Mouse (Mus musculus) liver, embryonic 12.5 days (tissue): ENCODE measurements around the gene Ggn. TPM values are rescaled to one million over a fixed set of nuclear protein-coding genes. Genes with fewer than 3 reads are reported as not detected.

Experiments
- ATAC-seq: fragments of 200-750 bp; cut with Nextera tagmentation; 2 replicates; pipeline ENCODE4 v1.8.0; 2017; ENCODE audit warnings: moderate number of reproducible peaks, mild to moderate bottlenecking, moderate library complexity
- H3K27ac ChIP-seq: fragments of 300-500 bp; sonication (generic); 2 replicates; pipeline ENCODE4 v1.5.1; 2016; ENCODE audit warnings: mild to moderate bottlenecking
- H3K27me3 ChIP-seq: fragments of 300-500 bp; sonication (generic); replicated peaks from 2 replicates; pipeline ENCODE4 v1.6.1; 2016; ENCODE audit warnings: mild to moderate bottlenecking, moderate library complexity
- H3K36me3 ChIP-seq: fragments of 300-500 bp; sonication (generic); 2 replicates; pipeline ENCODE4 v1.6.1; 2016; ENCODE audit warnings: mild to moderate bottlenecking, moderate library complexity
- H3K4me1 ChIP-seq: fragments of 300-500 bp; sonication (generic); 2 replicates; pipeline ENCODE4 v1.6.1; 2016
- H3K4me2 ChIP-seq: fragments of 300-500 bp; sonication (generic); 2 replicates; pipeline ENCODE4 v1.6.1; 2016; ENCODE audit warnings: mild to moderate bottlenecking, moderate library complexity
- H3K4me3 ChIP-seq: fragments of 300-500 bp; sonication (generic); 2 replicates; pipeline ENCODE4 v1.5.1; 2016; ENCODE audit warnings: mild to moderate bottlenecking, moderate library complexity
- H3K9ac ChIP-seq: fragments of 300-500 bp; sonication (generic); 2 replicates; pipeline ENCODE4 v1.6.1; 2016; ENCODE audit warnings: mild to moderate bottlenecking, moderate library complexity
- H3K9me3 ChIP-seq: fragments of 300-500 bp; sonication (generic); replicated peaks from 2 replicates; pipeline ENCODE4 v1.6.1; 2016; ENCODE audit warnings: mild to moderate bottlenecking, moderate library complexity
- WGBS: fragments of 180-500 bp; shearing (Covaris S2); methylation state at CpG from one replicate; pipeline ENCODE4 v1.1.7; 2016; ENCODE audit not compliant: insufficient replicate concordance; 5-methylcytosine and 5-hydroxymethylcytosine counted together
- polyA plus RNA-seq: library from polyadenylated mRNA; unstranded; fragments of >200 nt; fragmentation: Nextera tagmentation; extraction: Ambion mirVana; gene quantifications from 2 replicates; pipeline ENCODE4 v1.2.1, GENCODE M21; 2016

Ggn gene
- polyA plus RNA-seq, 1 experiment from 2014 or later = 0.07 TPM

DNA sequence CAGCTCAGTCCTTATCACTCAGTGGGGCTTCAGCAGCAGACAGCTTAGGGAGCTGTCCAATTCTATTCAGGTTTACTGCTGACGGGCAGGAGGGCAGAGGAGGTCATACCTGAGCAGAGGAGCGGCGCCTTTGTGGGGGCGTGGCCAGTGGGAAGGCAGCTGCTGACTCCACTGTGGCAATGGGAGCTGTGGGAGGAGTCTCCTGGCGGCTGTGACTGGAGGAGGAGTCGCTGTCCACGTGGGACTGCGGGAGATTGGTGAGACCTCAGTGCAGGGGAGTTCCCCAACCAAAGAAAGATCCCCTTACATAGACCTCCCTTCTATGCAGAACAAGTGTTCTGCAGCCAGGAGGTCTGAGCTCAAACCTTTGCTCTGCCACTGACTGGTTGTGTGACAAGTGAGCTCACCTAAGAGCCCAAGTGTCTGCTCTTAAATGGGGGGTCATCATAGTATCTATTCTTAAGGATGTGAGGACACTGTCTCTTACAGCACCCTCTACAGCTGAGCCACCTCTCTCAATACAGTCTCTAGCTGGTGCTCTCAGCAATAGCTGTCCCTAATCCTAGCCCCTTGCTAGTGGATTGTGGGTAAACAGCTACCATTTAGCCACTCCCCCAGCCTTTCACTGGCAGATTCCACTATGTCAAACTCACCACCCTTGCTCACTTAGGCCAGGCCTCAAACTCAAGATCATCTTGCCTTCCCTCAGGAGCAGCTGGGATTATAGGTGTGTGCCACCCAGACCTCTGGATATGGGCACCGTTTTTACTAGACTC lies 7.1 kb upstream of the Ggn start:
- Histone ChIP-seq H3K9me3 (no peaks in the 10 kb centered on the region), H3K36me3 (no peaks in the 10 kb centered on the region), H3K9ac (no peak overlapping the region), H3K27me3 (peaks cover 69% of the 10 kb centered on the region), H3K4me2 (peak overlapping the region; percentile 12; the same call in 1 of the 2 replicates), H3K4me1 (peaks cover 13% of the 10 kb centered on the region), H3K27ac (no peak overlapping the region), H3K4me3 (no peak overlapping the region)
- WGBS = 17% methylated on average over 9 of the region's 9 CpGs
- peak; percentile 57 for ATAC-seq

DNA sequence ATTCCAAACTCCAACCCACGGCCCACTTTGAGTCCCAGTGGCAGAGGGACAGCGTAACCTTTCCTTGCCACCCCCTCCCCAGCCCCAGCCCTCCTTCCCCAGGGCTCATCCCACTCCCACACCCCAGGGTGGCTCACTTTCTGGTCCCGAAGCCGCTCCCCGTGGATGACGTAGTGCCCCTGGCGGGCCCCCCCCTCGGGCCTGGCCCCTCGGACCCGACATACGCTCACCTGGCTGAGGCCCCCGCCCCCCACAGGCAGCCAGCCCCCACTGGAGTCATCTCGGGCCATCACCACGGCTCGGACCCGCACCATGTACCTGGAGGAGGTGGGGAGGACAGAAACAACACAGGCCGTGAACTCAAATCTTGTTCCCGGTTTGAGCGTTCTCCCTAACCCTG lies 2.4 kb upstream of the Ggn start:
- Histone ChIP-seq H3K9me3 (no peaks in the 10 kb centered on the region), H3K4me1 (peaks cover 46% of the 10 kb centered on the region), H3K27me3 (peaks cover 75% of the 10 kb centered on the region), H3K27ac (no peak overlapping the region), H3K4me2 (no peak overlapping the region), H3K9ac (no peak overlapping the region), H3K4me3 (no peak overlapping the region), H3K36me3 (0 out of 2 replicates have a peak, but pooled peaks cover under 1% of the 10 kb centered on the region)
- 31% methylated on average over 19 of the region's 19 CpGs for WGBS
- no peak for ATAC-seq

DNA sequence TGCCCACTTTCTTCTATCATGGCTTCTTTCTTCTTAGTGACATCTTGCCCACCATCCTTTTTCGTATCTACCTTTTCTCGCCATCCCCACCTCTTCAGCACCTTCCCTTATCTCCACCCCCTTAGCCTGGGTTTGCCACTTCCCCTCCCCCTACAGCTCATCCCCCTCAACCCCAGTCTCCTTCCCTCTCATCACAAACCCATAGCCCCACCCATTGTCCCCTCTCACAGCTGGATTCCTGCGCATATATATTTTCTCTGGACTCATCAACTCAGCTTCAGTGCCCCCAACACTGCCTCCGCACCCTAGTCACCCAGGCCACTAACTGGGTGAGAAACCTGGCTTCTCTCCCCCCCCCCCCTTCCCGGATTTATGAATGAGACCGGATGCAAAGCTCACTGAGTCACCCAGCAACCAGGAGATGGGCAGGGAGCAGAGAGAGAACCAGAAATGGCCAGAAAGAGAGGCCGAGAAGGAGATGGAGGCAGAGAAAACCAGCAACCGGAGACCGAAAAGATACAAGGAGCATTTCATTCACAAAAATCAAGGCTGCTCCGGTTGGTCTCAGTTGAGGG lies 1.8 kb upstream of the Ggn start:
- Histone ChIP-seq H3K27ac (no peak overlapping the region), H3K9ac (no peak overlapping the region), H3K27me3 (peaks cover 81% of the 10 kb centered on the region), H3K36me3 (peaks cover 4% of the 10 kb centered on the region; the same call in 1 of the 2 replicates), H3K9me3 (no peaks in the 10 kb centered on the region), H3K4me3 (peak overlapping the region; percentile 54; the same call in 1 of the 2 replicates), H3K4me1 (peaks cover 41% of the 10 kb centered on the region), H3K4me2 (peak overlapping the region; percentile 69)
- no peak for ATAC-seq
- 8% methylated on average over 10 of the region's 10 CpGs for WGBS

DNA sequence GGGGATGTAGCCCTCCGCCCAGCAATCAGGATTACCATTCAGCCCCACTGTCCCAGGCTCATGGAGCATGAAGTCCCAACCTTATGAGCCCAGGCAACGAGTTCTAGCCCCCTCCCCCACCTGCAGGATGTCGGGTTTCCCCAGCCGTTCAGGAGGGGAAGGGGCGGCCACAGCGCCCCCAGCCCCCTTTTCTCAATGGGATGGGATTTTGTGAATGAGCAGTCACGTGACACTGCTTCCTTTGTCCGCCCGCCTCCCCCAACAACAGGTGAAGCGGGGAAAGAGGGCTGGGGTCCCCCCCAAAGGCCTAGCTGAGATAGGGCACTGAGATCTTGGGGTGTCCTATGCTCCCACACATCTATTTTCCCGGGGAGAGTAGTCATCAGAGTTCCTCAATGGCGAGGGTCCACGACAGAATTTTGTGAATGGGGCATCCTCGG lies 1.2 kb upstream of the Ggn start:
- no peak for ATAC-seq
- Histone ChIP-seq H3K4me3 (peak overlapping the region; percentile 54), H3K27ac (no peak overlapping the region), H3K36me3 (peaks cover 10% of the 10 kb centered on the region), H3K27me3 (peaks cover 87% of the 10 kb centered on the region), H3K9me3 (no peaks in the 10 kb centered on the region), H3K9ac (no peak overlapping the region), H3K4me2 (peak overlapping the region; percentile 69), H3K4me1 (peaks cover 39% of the 10 kb centered on the region)
- WGBS = 5% methylated on average over 14 of the region's 14 CpGs

DNA sequence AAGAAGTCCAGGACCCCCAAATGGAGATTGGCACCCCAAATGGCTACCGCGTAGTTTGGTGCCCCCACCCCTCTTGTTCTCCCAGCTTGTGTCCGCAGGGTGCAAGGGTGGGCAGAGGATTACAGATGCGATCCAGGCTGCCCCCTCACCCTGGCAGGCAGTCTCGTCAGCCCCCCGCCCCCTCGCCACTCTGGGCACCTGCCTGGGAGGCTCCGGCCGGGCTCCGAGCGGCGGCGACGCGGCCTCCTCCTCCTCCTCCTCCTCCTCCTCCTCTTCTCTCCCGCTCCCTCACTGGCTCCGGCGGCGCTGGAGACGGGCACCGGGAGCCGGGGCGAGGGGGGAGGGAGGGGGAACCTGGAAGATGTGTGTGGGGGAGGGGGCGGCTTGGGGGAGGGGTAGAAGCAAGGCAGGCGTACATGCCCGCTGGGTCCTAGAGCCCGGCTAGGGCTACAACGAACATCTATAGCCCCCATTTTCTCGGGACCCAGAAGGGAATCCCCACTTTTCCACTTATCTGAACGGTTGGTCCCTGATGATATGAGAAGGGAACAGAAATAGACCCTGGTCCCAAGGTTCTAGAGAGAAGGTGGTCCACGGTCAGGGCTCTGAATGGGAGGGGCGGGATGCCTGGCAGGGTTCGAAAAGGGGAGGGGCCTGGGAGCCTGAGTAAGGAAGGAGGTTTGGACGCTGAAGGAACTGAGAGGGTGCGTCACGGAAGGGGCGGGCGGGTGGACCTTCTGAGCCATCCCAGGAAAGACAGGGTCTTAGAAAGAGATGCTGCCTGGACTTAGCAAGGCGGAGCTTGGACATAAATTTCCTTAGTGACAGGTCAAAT lies 562 bp upstream of the Ggn start:
- H3K9ac ChIP-seq = peak overlapping the region; percentile 42
- H3K4me1 ChIP-seq = peaks cover 39% of the 10 kb centered on the region
- H3K27me3 ChIP-seq = peaks cover 93% of the 10 kb centered on the region
- H3K9me3 ChIP-seq = no peaks in the 10 kb centered on the region
- WGBS = 2% methylated on average over 28 of the region's 39 CpGs
- peak overlapping the region; percentile 69 for H3K4me2 ChIP-seq
- H3K27ac ChIP-seq = no peak overlapping the region
- H3K4me3 ChIP-seq = peak overlapping the region; percentile 54
- H3K36me3 ChIP-seq = peaks cover 17% of the 10 kb centered on the region
- peak; percentile 49 for ATAC-seq

DNA sequence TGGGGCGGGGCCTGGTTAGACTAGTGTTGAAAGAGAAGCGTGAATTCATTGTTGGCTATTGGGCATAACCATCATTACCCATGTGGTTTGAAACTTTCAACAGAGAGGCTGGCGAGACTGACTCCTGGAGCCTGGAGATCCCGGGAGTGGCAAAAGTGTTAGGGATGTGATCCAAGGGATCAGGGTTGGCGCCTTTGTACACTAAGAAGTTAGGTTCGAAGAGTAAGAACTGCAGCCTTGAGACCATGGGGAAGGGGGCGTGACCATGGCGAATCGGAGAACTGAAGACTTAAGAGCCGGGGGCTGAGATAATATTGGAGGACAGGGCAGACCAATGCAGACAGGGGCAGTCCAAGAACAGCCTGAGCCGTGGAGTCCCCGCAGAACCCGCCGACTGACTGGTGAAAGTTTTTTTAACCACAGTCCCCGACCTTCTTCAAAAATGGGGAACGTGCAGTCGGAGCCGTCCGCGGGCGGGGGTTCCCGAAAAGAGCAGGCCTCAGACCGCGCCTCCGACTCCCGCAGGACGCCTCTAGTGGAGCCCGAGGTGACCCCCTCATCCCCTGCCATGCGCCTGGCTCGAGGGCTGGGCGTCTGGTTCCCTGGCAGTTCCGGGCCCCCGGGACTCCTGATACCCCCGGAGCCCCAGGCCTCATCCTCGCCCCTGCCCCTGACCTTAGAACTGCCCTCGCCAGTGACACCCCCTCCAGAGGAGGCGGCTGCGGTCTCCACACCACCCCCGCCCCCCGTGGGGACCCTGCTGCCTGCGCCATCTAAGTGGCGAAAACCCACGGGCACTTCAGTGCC lies 948 bp downstream of the Ggn start:
- ATAC-seq = peak; percentile 9; the same call in 1 of the 2 replicates

DNA sequence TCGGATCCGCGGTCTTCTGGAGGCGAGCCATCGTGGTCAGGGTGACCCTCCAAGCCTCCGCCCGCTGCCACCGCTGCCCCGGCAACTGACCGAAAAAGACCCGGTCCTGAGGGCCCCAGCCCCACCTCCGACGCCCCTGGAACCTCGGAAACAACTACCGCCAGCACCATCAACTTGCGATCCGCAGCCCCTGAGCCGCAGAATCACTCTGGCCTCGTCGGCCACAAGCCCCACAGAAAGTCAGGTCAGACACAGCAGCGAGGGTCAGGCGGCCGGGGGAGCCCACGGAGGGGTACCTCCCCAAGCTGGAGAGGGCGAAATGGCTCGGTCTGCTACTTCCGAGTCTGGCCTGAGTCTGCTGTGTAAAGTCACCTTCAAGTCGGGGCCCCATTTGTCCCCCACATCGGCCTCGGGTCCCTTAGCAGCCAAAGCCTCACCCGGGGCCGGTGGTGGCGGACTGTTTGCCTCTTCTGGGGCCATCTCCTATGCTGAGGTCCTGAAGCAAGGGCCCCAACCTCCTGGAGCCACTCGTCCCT lies 1.6 kb downstream of the Ggn start:
- WGBS = 8% methylated on average over 34 of the region's 34 CpGs
- H3K4me3 ChIP-seq = peak overlapping the region; percentile 54
- no peak overlapping the region for H3K27ac ChIP-seq
- H3K9me3 ChIP-seq = no peaks in the 10 kb centered on the region
- peak overlapping the region; percentile 69 for H3K4me2 ChIP-seq
- no peak for ATAC-seq
- H3K27me3 ChIP-seq = peaks cover 78% of the 10 kb centered on the region
- peaks cover 39% of the 10 kb centered on the region for H3K36me3 ChIP-seq
- H3K9ac ChIP-seq = peak overlapping the region; percentile 34; the same call in 1 of the 2 replicates
- H3K4me1 ChIP-seq = peaks cover 39% of the 10 kb centered on the region

More for the DNA sequence above, 948 bp downstream of the Ggn start:
- peak overlapping the region; percentile 69 for H3K4me2 ChIP-seq
- WGBS = 1% methylated on average over 43 of the region's 43 CpGs
- no peak overlapping the region for H3K27ac ChIP-seq
- peaks cover 84% of the 10 kb centered on the region for H3K27me3 ChIP-seq
- H3K4me1 ChIP-seq = peaks cover 39% of the 10 kb centered on the region
- no peaks in the 10 kb centered on the region for H3K9me3 ChIP-seq
- H3K4me3 ChIP-seq = peak overlapping the region; percentile 54
- peak overlapping the region; percentile 34 for H3K9ac ChIP-seq
- H3K36me3 ChIP-seq = peaks cover 32% of the 10 kb centered on the region

DNA sequence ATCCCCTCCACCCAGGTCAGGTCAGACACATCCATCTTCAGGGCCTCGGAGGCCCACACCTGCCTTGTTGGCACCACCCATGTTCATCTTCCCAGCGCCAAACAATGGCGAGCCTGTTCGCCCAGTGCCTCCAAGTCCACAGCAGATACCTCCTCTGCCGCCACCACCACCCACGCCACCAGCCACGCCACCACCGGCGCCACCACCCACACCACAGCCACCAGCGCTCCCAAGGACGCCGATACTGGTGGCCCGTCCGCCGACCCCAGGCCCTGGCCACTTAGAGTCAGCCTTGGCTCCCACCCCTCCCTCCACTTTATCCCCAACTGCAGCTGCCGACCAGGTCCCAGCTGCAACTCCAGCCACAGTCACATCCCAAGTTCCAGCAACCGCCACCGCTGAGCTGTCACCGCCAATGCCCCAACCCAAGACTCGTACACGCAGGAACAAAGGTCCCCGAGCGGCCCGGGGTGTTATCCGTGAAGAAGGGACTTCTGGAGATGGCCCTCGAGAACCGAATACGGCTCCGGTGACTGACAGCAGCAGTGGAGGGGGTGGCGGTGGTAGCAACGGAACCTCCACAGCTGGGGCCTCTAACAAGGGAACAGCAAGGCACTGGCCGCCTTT lies 2.5 kb downstream of the Ggn start:
- H3K27me3 ChIP-seq = peaks cover 71% of the 10 kb centered on the region
- WGBS = 46% methylated on average over 32 of the region's 32 CpGs
- H3K4me3 ChIP-seq = no peak overlapping the region
- peaks cover 46% of the 10 kb centered on the region for H3K36me3 ChIP-seq
- no peak overlapping the region for H3K4me2 ChIP-seq
- no peak overlapping the region for H3K27ac ChIP-seq
- H3K4me1 ChIP-seq = peaks cover 39% of the 10 kb centered on the region
- no peak for ATAC-seq
- H3K9ac ChIP-seq = no peak overlapping the region
- H3K9me3 ChIP-seq = no peaks in the 10 kb centered on the region

DNA sequence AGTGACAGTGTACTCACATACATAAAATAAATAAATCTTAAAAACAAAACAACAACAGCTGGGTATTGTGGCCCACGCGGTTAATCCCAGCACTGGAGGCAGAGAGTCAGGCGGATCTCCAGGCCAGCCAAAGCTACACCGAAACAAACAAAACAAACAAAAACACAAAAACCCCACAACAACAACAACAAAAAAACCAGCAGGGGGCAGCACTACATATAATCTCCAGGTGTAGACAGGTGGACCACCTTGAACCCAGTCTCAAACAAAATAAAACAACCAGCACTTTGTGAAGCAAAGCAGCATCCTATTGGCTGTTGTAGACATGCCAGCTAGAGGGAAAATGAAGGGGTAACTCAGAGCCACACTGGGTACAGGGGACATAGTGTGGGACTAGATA lies 8.1 kb downstream of the Ggn start:
- Histone ChIP-seq H3K27ac (no peak overlapping the region), H3K4me3 (no peak overlapping the region), H3K36me3 (peaks cover 55% of the 10 kb centered on the region), H3K4me2 (peak overlapping the region; percentile 88), H3K27me3 (peaks cover 15% of the 10 kb centered on the region), H3K4me1 (peaks cover 24% of the 10 kb centered on the region), H3K9ac (peak overlapping the region; percentile 86; the same call in 1 of the 2 replicates), H3K9me3 (no peaks in the 10 kb centered on the region)
- 88% methylated on average over 4 of the region's 4 CpGs for WGBS
- no peak for ATAC-seq

DNA sequence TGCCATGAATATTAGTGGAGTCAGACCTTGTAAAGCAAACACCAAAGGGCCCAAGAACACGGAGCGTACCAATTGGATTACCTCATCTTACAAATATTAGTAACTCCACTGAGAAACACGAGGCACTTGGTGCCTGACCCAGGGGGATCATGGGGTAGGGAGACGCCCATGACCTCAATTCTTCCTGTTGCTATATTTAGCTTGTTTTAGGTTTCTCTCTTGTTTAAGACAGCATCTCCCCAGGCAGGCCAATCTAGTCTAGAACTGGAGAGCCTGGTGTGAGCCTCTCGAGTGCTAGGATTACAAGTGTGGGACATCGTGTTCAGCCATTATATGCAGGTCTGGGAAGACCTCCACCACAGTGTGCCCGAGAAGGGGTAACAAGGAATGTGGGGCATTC lies 9.3 kb downstream of the Ggn start:
- peaks cover 43% of the 10 kb centered on the region for H3K36me3 ChIP-seq
- 14% methylated on average over 7 of the region's 7 CpGs for WGBS
- H3K4me2 ChIP-seq = peak overlapping the region; percentile 88
- peak overlapping the region; percentile 86 for H3K9ac ChIP-seq
- peak overlapping the region; percentile 84 for H3K4me3 ChIP-seq
- peak overlapping the region; percentile 75 for H3K27ac ChIP-seq
- no peaks in the 10 kb centered on the region for H3K9me3 ChIP-seq
- H3K4me1 ChIP-seq = peaks cover 24% of the 10 kb centered on the region
- no peak for ATAC-seq
- H3K27me3 ChIP-seq = peaks cover 3% of the 10 kb centered on the region
